Mouse (Mus musculus): ENCODE results near the gene Dlx4.

Dlx4 gene

GRCm38 (mm10) chr11:95150269-95151049 lies 4.4 kb upstream of the Dlx4 start:
- Histone ChIP-seq H3K36me3 (ENCODE audit: control insufficient read depth, insufficient read depth, low read length, poor library complexity, severe bottlenecking) (no peaks in the 10 kb centered on the region), H3K27me3 (ENCODE audit: control insufficient read depth, insufficient read depth, low read length, poor library complexity, severe bottlenecking) (peaks cover 1% of the 10 kb centered on the region; the same call in 1 of the 2 replicates)
- DNase-seq (ENCODE audit: low read depth, low spot score), result no peak

- Histone ChIP-seq H3K27me3 (ENCODE audit: control insufficient read depth, insufficient read depth, low read length, poor library complexity, severe bottlenecking) (peaks cover 3% of the 10 kb centered on the region), H3K36me3 (ENCODE audit: control insufficient read depth, insufficient read depth, low read length, poor library complexity, severe bottlenecking) (no peaks in the 10 kb centered on the region)
- DNase-seq (ENCODE audit: low read depth, low spot score), result no peak
These were observed 3.6 kb upstream of the Dlx4 start for GRCm38 (mm10) chr11:95149462-95150268.

GRCm38 (mm10) chr11:95148754-95149153 lies 2.7 kb upstream of the Dlx4 start:
- Histone ChIP-seq H3K27me3 (ENCODE audit: control insufficient read depth, insufficient read depth, low read length, poor library complexity, severe bottlenecking) (peaks cover 3% of the 10 kb centered on the region), H3K36me3 (ENCODE audit: control insufficient read depth, insufficient read depth, low read length, poor library complexity, severe bottlenecking) (no peaks in the 10 kb centered on the region)
- no peak for DNase-seq (ENCODE audit: low read depth, low spot score)

- Histone ChIP-seq H3K36me3 (ENCODE audit: control insufficient read depth, insufficient read depth, low read length, poor library complexity, severe bottlenecking) (no peaks in the 10 kb centered on the region), H3K27me3 (ENCODE audit: control insufficient read depth, insufficient read depth, low read length, poor library complexity, severe bottlenecking) (peaks cover 3% of the 10 kb centered on the region)
- no peak for DNase-seq (ENCODE audit: low read depth, low spot score)
These were observed 1.0 kb downstream of the Dlx4 start for GRCm38 (mm10) chr11:95144946-95145483.

- Histone ChIP-seq H3K27me3 (ENCODE audit: control insufficient read depth, insufficient read depth, low read length, poor library complexity, severe bottlenecking) (peaks cover 3% of the 10 kb centered on the region), H3K36me3 (ENCODE audit: control insufficient read depth, insufficient read depth, low read length, poor library complexity, severe bottlenecking) (no peaks in the 10 kb centered on the region)
- no peak for DNase-seq (ENCODE audit: low read depth, low spot score)
These were observed 1.7 kb downstream of the Dlx4 start for GRCm38 (mm10) chr11:95144091-95144945.

- no peak for DNase-seq (ENCODE audit: low read depth, low spot score)
- Histone ChIP-seq H3K36me3 (ENCODE audit: control insufficient read depth, insufficient read depth, low read length, poor library complexity, severe bottlenecking) (no peaks in the 10 kb centered on the region), H3K27me3 (ENCODE audit: control insufficient read depth, insufficient read depth, low read length, poor library complexity, severe bottlenecking) (peaks cover 3% of the 10 kb centered on the region)
These were observed 2.4 kb downstream of the Dlx4 start for GRCm38 (mm10) chr11:95143663-95144062.

- Histone ChIP-seq H3K27me3 (ENCODE audit: control insufficient read depth, insufficient read depth, low read length, poor library complexity, severe bottlenecking) (peaks cover 3% of the 10 kb centered on the region), H3K36me3 (ENCODE audit: control insufficient read depth, insufficient read depth, low read length, poor library complexity, severe bottlenecking) (no peaks in the 10 kb centered on the region)
- DNase-seq (ENCODE audit: low read depth, low spot score), result no peak
These were observed 3.0 kb downstream of the Dlx4 start for GRCm38 (mm10) chr11:95142980-95143575.

GRCm38 (mm10) chr11:95142258-95142657 lies 3.8 kb downstream of the Dlx4 start:
- no peak for DNase-seq (ENCODE audit: low read depth, low spot score)
- Histone ChIP-seq H3K36me3 (ENCODE audit: control insufficient read depth, insufficient read depth, low read length, poor library complexity, severe bottlenecking) (no peaks in the 10 kb centered on the region), H3K27me3 (ENCODE audit: control insufficient read depth, insufficient read depth, low read length, poor library complexity, severe bottlenecking) (peaks cover 3% of the 10 kb centered on the region)

- Histone ChIP-seq H3K36me3 (ENCODE audit: control insufficient read depth, insufficient read depth, low read length, poor library complexity, severe bottlenecking) (no peaks in the 10 kb centered on the region), H3K27me3 (ENCODE audit: control insufficient read depth, insufficient read depth, low read length, poor library complexity, severe bottlenecking) (no peaks in the 10 kb centered on the region; the same call in 1 of the 2 replicates)
- DNase-seq (ENCODE audit: low read depth, low spot score), result no peak
These were observed 6.2 kb downstream of the Dlx4 start for GRCm38 (mm10) chr11:95139871-95140270.

GRCm38 (mm10) chr11:95137281-95137680 lies 8.8 kb downstream of the Dlx4 start:
- Histone ChIP-seq H3K36me3 (ENCODE audit: control insufficient read depth, insufficient read depth, low read length, poor library complexity, severe bottlenecking) (no peaks in the 10 kb centered on the region), H3K27me3 (ENCODE audit: control insufficient read depth, insufficient read depth, low read length, poor library complexity, severe bottlenecking) (no peaks in the 10 kb centered on the region; the same call in 1 of the 2 replicates)
- no peak for DNase-seq (ENCODE audit: low read depth, low spot score)

- Histone ChIP-seq H3K27me3 (ENCODE audit: control insufficient read depth, insufficient read depth, low read length, poor library complexity, severe bottlenecking) (no peaks in the 10 kb centered on the region; the same call in 1 of the 2 replicates), H3K36me3 (ENCODE audit: control insufficient read depth, insufficient read depth, low read length, poor library complexity, severe bottlenecking) (no peaks in the 10 kb centered on the region)
- DNase-seq (ENCODE audit: low read depth, low spot score), result no peak
These were observed 12.7 kb downstream of the Dlx4 start for GRCm38 (mm10) chr11:95133321-95133720.

GRCm38 (mm10) chr11:95130668-95131252 lies 15.3 kb downstream of the Dlx4 start:
- no peak for DNase-seq (ENCODE audit: low read depth, low spot score)

GRCm38 (mm10) chr11:95128359-95128758 lies 17.7 kb downstream of the Dlx4 start:
- no peak for DNase-seq (ENCODE audit: low read depth, low spot score)
- no peaks in the 10 kb centered on the region for H3K36me3 ChIP-seq (ENCODE audit: control insufficient read depth, insufficient read depth, low read length, poor library complexity, severe bottlenecking)
- no peaks in the 10 kb centered on the region for H3K27me3 ChIP-seq (ENCODE audit: control insufficient read depth, insufficient read depth, low read length, poor library complexity, severe bottlenecking)

More at GRCm38 (mm10) chr11:95130668-95131252, 15.3 kb downstream of the Dlx4 start:
- H3K36me3 ChIP-seq (ENCODE audit: control insufficient read depth, insufficient read depth, low read length, poor library complexity, severe bottlenecking), result no peaks in the 10 kb centered on the region
- no peaks in the 10 kb centered on the region for H3K27me3 ChIP-seq (ENCODE audit: control insufficient read depth, insufficient read depth, low read length, poor library complexity, severe bottlenecking)
